ENCODE assay signal across 18 mouse cellular contexts in the genomic region with DNA sequence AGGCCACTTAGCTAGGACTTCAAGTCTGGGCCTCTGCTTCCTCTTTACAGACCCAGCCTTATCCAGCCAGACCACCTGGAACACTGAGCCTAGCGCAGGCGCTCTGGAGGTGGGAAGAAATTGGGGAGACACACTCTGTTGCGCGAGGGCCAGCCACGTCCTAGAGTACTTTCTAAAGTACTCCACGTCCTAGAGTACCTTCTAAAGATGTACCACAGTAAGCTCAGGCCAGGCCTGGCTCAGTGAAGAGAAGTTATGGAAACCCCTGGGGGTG. TPM values are rescaled to one million over a fixed set of nuclear protein-coding genes. Genes with fewer than 3 reads are reported as not detected.
DNase-seq lines count a peak whose midpoint lies in the region; ATAC-seq and TF ChIP-seq lines count a peak whose summit lies in the region.
"Had no signal": no experiment of that assay in that cellular context is flagged by ENCODE, and none has a peak within 500 bp of the region (broad histone marks: within the 10 kb centered on the region; RNA-seq: fewer than 3 reads in every experiment).

No protein-coding gene starts in this region.

- H3K27me3 ChIP-seq in forebrain, embryonic 15.5 days = peaks cover 86% of the 10 kb centered on the region
- peaks cover 84% of the 10 kb centered on the region for H3K27me3 ChIP-seq in forebrain, embryonic 11.5 days (ENCODE audit: control insufficient read depth, insufficient read depth, low read length)
- peaks cover 91% of the 10 kb centered on the region for H3K27me3 ChIP-seq in hindbrain, embryonic 13.5 days
- peaks cover 97% of the 10 kb centered on the region for H3K27me3 ChIP-seq in hindbrain, embryonic 10.5 days (ENCODE audit: insufficient read depth, poor library complexity, severe bottlenecking)
- H3K27me3 ChIP-seq in MEL (ENCODE audit: control insufficient read depth in 1 of 2, insufficient read depth in 2 of 2, low read length in 2 of 2) = no peaks in the 10 kb centered on the region
- peaks cover 96% of the 10 kb centered on the region for H3K27me3 ChIP-seq in limb, embryonic 10.5 days (ENCODE audit: low read depth, poor library complexity, severe bottlenecking)

- no peak overlapping the region for H3K9ac ChIP-seq in forebrain, embryonic 15.5 days (replicated peaks)
- H3K9ac ChIP-seq in forebrain, embryonic 11.5 days (ENCODE audit: low read length) = no peak overlapping the region
- peak overlapping the region; percentile 24; the same call in 1 of the 2 replicates for H3K9ac ChIP-seq in hindbrain, embryonic 13.5 days
- no peak overlapping the region for H3K9ac ChIP-seq in MEL (ENCODE audit: control insufficient read depth, low read depth, low read length, poor library complexity, severe bottlenecking)
- H3K9ac ChIP-seq: liver, embryonic 15.5 days had no signal

- H3K36me3 ChIP-seq in forebrain, embryonic 15.5 days = no peaks in the 10 kb centered on the region
- H3K36me3 ChIP-seq in forebrain, embryonic 11.5 days (ENCODE audit: control insufficient read depth, insufficient read depth, low read length) = no peaks in the 10 kb centered on the region
- H3K36me3 ChIP-seq in hindbrain, embryonic 13.5 days = no peaks in the 10 kb centered on the region
- no peaks in the 10 kb centered on the region for H3K36me3 ChIP-seq in hindbrain, embryonic 10.5 days
- no peaks in the 10 kb centered on the region; a peak in 1 of 4 replicates for H3K36me3 ChIP-seq in MEL (ENCODE audit: control insufficient read depth in 1 of 2, insufficient read depth in 2 of 2, low read length in 2 of 2)
- no peaks in the 10 kb centered on the region for H3K36me3 ChIP-seq in limb, embryonic 10.5 days
- H3K36me3 ChIP-seq: G1E; liver, embryonic 15.5 days had no signal

- no peaks in the 10 kb centered on the region for H3K9me3 ChIP-seq in forebrain, embryonic 15.5 days
- H3K9me3 ChIP-seq in forebrain, embryonic 11.5 days (ENCODE audit: control insufficient read depth, low read length) = no peaks in the 10 kb centered on the region
- H3K9me3 ChIP-seq in hindbrain, embryonic 13.5 days = no peaks in the 10 kb centered on the region
- H3K9me3 ChIP-seq in hindbrain, embryonic 10.5 days = no peaks in the 10 kb centered on the region
- no peaks in the 10 kb centered on the region for H3K9me3 ChIP-seq in MEL (replicated peaks; ENCODE audit: insufficient read depth, low read length)
- H3K9me3 ChIP-seq in limb, embryonic 10.5 days (replicated peaks) = no peaks in the 10 kb centered on the region
- H3K9me3 ChIP-seq: G1E; liver, embryonic 15.5 days had no signal

- no peak overlapping the region for H3K27ac ChIP-seq in forebrain, embryonic 15.5 days (replicated peaks)
- no peak overlapping the region for H3K27ac ChIP-seq in forebrain, embryonic 11.5 days (ENCODE audit: low read depth, low read length)
- peak overlapping the region; percentile 69 for H3K27ac ChIP-seq in hindbrain, embryonic 13.5 days
- H3K27ac ChIP-seq in hindbrain, embryonic 10.5 days = no peak overlapping the region
- H3K27ac ChIP-seq in MEL (ENCODE audit: control insufficient read depth, low read depth, low read length) = no peak overlapping the region
- peak overlapping the region; percentile 28; the same call in 1 of the 2 replicates for H3K27ac ChIP-seq in limb, embryonic 10.5 days
- H3K27ac ChIP-seq: liver, embryonic 15.5 days; macrophage had no signal

- 2% methylated on average over 6 of the region's 6 CpGs for WGBS in forebrain, embryonic 15.5 days
- WGBS in forebrain, embryonic 11.5 days = 0% methylated on average over 6 of the region's 6 CpGs
- WGBS in hindbrain, embryonic 13.5 days = 1% methylated on average over 6 of the region's 6 CpGs
- 2% methylated on average over 6 of the region's 6 CpGs for WGBS in hindbrain, embryonic 10.5 days
- whole genome bisulfite sequencing in limb, embryonic 10.5 days = 1% methylated on average over 6 of the region's 6 CpGs

- ATAC-seq in forebrain, embryonic 15.5 days (replicated peaks) = no peak
- no peak for ATAC-seq in forebrain, embryonic 11.5 days (replicated peaks; ENCODE audit: low FRiP score)
- ATAC-seq in hindbrain, embryonic 13.5 days (ENCODE audit: low FRiP score) = no peak
- ATAC-seq: activated CD4-positive, CD25-positive, alpha-beta regulatory T cell, adult 4 months; intestine, postnatal 0 days had no signal

- TF ChIP-seq CTCF in MEL (IDR thresholded peaks at IDR 0.05 in 2 of 3, conservative IDR thresholded peaks at IDR 0.05 in 1 of 3; ENCODE audit: control insufficient read depth in 1 of 3, insufficient read depth in 1 of 3, low read depth in 2 of 3, low read length in 3 of 3, poor library complexity in 1 of 3, severe bottlenecking in 1 of 3) = no peak

- no peak for TF ChIP-seq POLR2A in MEL (IDR thresholded peaks at IDR 0.05; ENCODE audit: control insufficient read depth in 1 of 2, insufficient read depth in 1 of 2, low read depth in 1 of 2, low read length in 2 of 2, poor library complexity in 1 of 2)

- 0 out of 2 replicates have a peak overlapping the region, but pooled peaks have one; percentile 12 for H3K4me2 ChIP-seq in forebrain, embryonic 15.5 days (replicated peaks)
- no peak overlapping the region for H3K4me2 ChIP-seq in forebrain, embryonic 11.5 days (ENCODE audit: low read depth, low read length, severe bottlenecking)
- H3K4me2 ChIP-seq in hindbrain, embryonic 13.5 days = peak overlapping the region; percentile 43
- H3K4me2 ChIP-seq: liver, embryonic 15.5 days had no signal

- no peaks in the 10 kb centered on the region for H3K79me2 ChIP-seq in MEL (ENCODE audit: control insufficient read depth, insufficient read depth, low read length, poor library complexity)

- no peak overlapping the region for H3K4me3 ChIP-seq in forebrain, embryonic 15.5 days
- H3K4me3 ChIP-seq in forebrain, embryonic 11.5 days (ENCODE audit: low read depth, low read length) = no peak overlapping the region
- no peak overlapping the region; the same call in none of the 2 replicates for H3K4me3 ChIP-seq in hindbrain, embryonic 13.5 days
- H3K4me3 ChIP-seq in hindbrain, embryonic 10.5 days = no peak overlapping the region
- H3K4me3 ChIP-seq in MEL (ENCODE audit: control insufficient read depth in 1 of 2, insufficient read depth in 1 of 2, low read depth in 2 of 2, low read length in 2 of 2) = no peak overlapping the region; a peak in 1 of 4 replicates
- H3K4me3 ChIP-seq in limb, embryonic 10.5 days = peak overlapping the region; percentile 23
- H3K4me3 ChIP-seq: liver, embryonic 15.5 days had no signal

- TF ChIP-seq EP300 in MEL (IDR thresholded peaks at IDR 0.05; ENCODE audit: low read depth in 1 of 2, low read length in 2 of 2) = no peak

- no peak for TF ChIP-seq RAD21 in MEL (IDR thresholded peaks at IDR 0.05; ENCODE audit: low read depth, low read length)

- DNase-seq in forebrain, embryonic 11.5 days (ENCODE audit: low spot score) = no peak
- no peak for DNase-seq in hindbrain, embryonic 10.5 days (ENCODE audit: low spot score)
- peak; percentile 42 for DNase-seq in MEL (ENCODE audit: low read depth, low spot score)
- no peak for DNase-seq in limb, embryonic 10.5 days (ENCODE audit: low spot score)
- no peak for DNase-seq in ovary, postnatal 10 days (ENCODE audit: low spot score)
- DNase-seq in c-Kit-positive CD71-positive TER-119-positive erythroid progenitor cells, embryonic 14.5 days (ENCODE audit: low spot score) = no peak
- DNase-seq: cerebellum, adult 9-10 months; thymus, postnatal 36 days had no signal

- H3K4me1 ChIP-seq in forebrain, embryonic 15.5 days = peaks cover 19% of the 10 kb centered on the region
- peaks cover 3% of the 10 kb centered on the region; the same call in 1 of the 2 replicates for H3K4me1 ChIP-seq in forebrain, embryonic 11.5 days (replicated peaks; ENCODE audit: control insufficient read depth, insufficient read depth, low read length)
- H3K4me1 ChIP-seq in hindbrain, embryonic 13.5 days (replicated peaks) = peaks cover 62% of the 10 kb centered on the region
- H3K4me1 ChIP-seq in hindbrain, embryonic 10.5 days (replicated peaks) = peaks cover 23% of the 10 kb centered on the region
- no peaks in the 10 kb centered on the region for H3K4me1 ChIP-seq in MEL (ENCODE audit: control insufficient read depth in 1 of 2, insufficient read depth in 2 of 2, low read length in 2 of 2)
- H3K4me1 ChIP-seq in limb, embryonic 10.5 days = peaks cover 38% of the 10 kb centered on the region

TF ChIP-seq in MEL, 35 proteins besides CTCF, POLR2A, EP300 and RAD21:
- TF ChIP-seq TCF12 (IDR thresholded peaks at IDR 0.05; ENCODE audit: low read depth, low read length) (no peak), ZKSCAN1 (IDR thresholded peaks at IDR 0.05; ENCODE audit: low read depth, low read length) (no peak), ZMIZ1 (IDR thresholded peaks at IDR 0.05; ENCODE audit: low read depth, low read length) (no peak), TBP (IDR thresholded peaks at IDR 0.05; ENCODE audit: low read depth, low read length) (no peak), MYC (IDR thresholded peaks at IDR 0.05; ENCODE audit: low read depth, low read length) (no peak), RCOR1 (IDR thresholded peaks at IDR 0.05; ENCODE audit: low read depth, low read length) (no peak), NRF1 (IDR thresholded peaks at IDR 0.05; ENCODE audit: insufficient read depth, low read depth, low read length, poor library complexity, severe bottlenecking) (peak; percentile 52), MAFK (IDR thresholded peaks at IDR 0.05; ENCODE audit: borderline replicate concordance, low read depth, low read length) (no peak), SIN3A (IDR thresholded peaks at IDR 0.05; ENCODE audit: low read length) (no peak), MAZ (IDR thresholded peaks at IDR 0.05; ENCODE audit: low read depth, low read length) (no peak), BHLHE40 (IDR thresholded peaks at IDR 0.05; ENCODE audit: borderline replicate concordance, low read depth, low read length) (no peak), UBTF (IDR thresholded peaks at IDR 0.05; ENCODE audit: borderline replicate concordance, insufficient read depth, low read depth, low read length) (no peak), TAL1 (IDR thresholded peaks at IDR 0.05; ENCODE audit: low read length) (peak; percentile 67)
TF ChIP-seq in MEL: peak in this region for 2.

RNA-seq across cellular contexts. Expression of gene Lbx1, which starts 11.4 kb away (rescaled TPM):
- not detected in 2 replicates for polyA plus RNA-seq in forebrain, embryonic 15.5 days (2015; fragmentation: Nextera tagmentation; extraction: Ambion mirVana)
- 0.11 TPM in 1 of 2 replicates, not detected in the other for polyA plus RNA-seq in forebrain, embryonic 11.5 days (2014; fragmentation: Nextera tagmentation; extraction: Ambion mirVana)
- 9.5 and 11.8 TPM in 2 replicates for polyA plus RNA-seq in hindbrain, embryonic 13.5 days (2015; fragmentation: Nextera tagmentation; extraction: Ambion mirVana)
- 1.4 and 8.9 TPM in 2 replicates for polyA plus RNA-seq in hindbrain, embryonic 10.5 days (2016; fragmentation: Nextera tagmentation; extraction: Ambion mirVana)
- total RNA-seq in MEL (2012; rRNA removed) = not detected in 2 replicates
- polyA plus RNA-seq in MEL (2012; ENCODE audit: insufficient read depth in 1 of 2, insufficient read length in 2 of 2, low read depth in 1 of 2, low replicate concordance in 2 of 2, missing spikeins in 1 of 2) = not detected
- polyA plus RNA-seq in limb, embryonic 10.5 days (2016; fragmentation: Nextera tagmentation; extraction: Ambion mirVana) = 3.9 and 6.3 TPM in 2 replicates
- total RNA-seq: G1E; left cerebral cortex, postnatal 10 days had no signal
- polyA plus RNA-seq: activated CD4-positive, CD25-positive, alpha-beta regulatory T cell, adult 4 months; frontal cortex, adult 2 months; G1E; intestine, postnatal 0 days; liver, embryonic 15.5 days; macrophage; stomach, embryonic 16.5 days had no signal

Comparison
In these comparisons a context has a peak if more than half of its experiments do, and no peak if none do; other contexts are left out.
1. H3K27ac ChIP-seq: peak in hindbrain, embryonic 13.5 days (single experiment) and limb, embryonic 10.5 days (single experiment); none in forebrain, embryonic 15.5 days (single experiment), forebrain, embryonic 11.5 days (single experiment), hindbrain, embryonic 10.5 days (single experiment) and MEL (single experiment).